33 mouse cellular contexts compared by ENCODE assay signal in the genomic region with DNA sequence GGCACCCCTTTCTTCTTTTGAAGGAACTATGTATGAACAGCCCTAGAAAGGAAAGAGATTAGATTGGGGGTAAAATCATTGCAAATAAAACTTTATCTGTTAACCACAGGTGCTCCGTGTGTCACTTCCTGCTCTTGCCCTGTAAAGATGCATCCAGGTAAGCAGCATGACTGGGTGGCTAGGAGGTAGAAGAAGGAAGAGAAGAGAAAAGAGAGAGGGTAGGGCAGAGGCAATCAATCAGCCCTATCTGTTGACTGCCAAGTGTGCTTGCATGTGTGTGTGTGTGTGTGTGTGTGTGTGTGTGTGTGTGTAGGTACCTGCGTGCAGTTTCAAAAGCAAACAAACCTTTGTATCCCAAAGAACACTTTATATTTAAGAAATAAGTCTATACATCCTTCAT. TPM values are rescaled to one million over a fixed set of nuclear protein-coding genes. Genes with fewer than 3 reads are reported as not detected.
A peak's percentile ranks its signal among the peaks of the same experiment; 100 is the strongest.
DNase-seq lines count a peak whose midpoint lies in the region; ATAC-seq lines count a peak whose summit lies in the region.
"Had no signal": no experiment of that assay in that cellular context is flagged by ENCODE, and none has a peak within 500 bp of the region (broad histone marks: within the 10 kb centered on the region; RNA-seq: fewer than 3 reads in every experiment).

No protein-coding gene starts in this region.

- H3K4me1 ChIP-seq in midbrain, embryonic 11.5 days (ENCODE audit: control insufficient read depth, insufficient read depth, low read length) = peaks cover 4% of the 10 kb centered on the region
- H3K4me1 ChIP-seq in midbrain, embryonic 15.5 days = peaks cover 9% of the 10 kb centered on the region
- peaks cover 17% of the 10 kb centered on the region for H3K4me1 ChIP-seq in intestine, embryonic 16.5 days (ENCODE audit: control insufficient read depth, insufficient read depth, low read length)
- peaks cover 19% of the 10 kb centered on the region for H3K4me1 ChIP-seq in stomach, embryonic 15.5 days
- H3K4me1 ChIP-seq in hindbrain, embryonic 10.5 days (replicated peaks) = peaks cover 10% of the 10 kb centered on the region

- no peak overlapping the region for H3K9ac ChIP-seq in midbrain, embryonic 11.5 days (ENCODE audit: low read length)
- H3K9ac ChIP-seq in midbrain, embryonic 15.5 days = no peak overlapping the region
- H3K9ac ChIP-seq in intestine, embryonic 16.5 days (ENCODE audit: low read depth, low read length) = no peak overlapping the region
- H3K9ac ChIP-seq in stomach, embryonic 15.5 days = no peak overlapping the region
- H3K9ac ChIP-seq: embryonic facial prominence, embryonic 13.5 days; forebrain, embryonic 12.5 days; hindbrain, embryonic 14.5 days had no signal

- WGBS in midbrain, embryonic 11.5 days = 90% methylated on average over 2 of the region's 2 CpGs
- whole genome bisulfite sequencing in midbrain, embryonic 15.5 days = 87% methylated on average over 2 of the region's 2 CpGs
- 65% methylated on average over 2 of the region's 2 CpGs for WGBS in intestine, embryonic 16.5 days
- 61% methylated on average over 2 of the region's 2 CpGs for WGBS in stomach, embryonic 15.5 days
- 89% methylated on average over 2 of the region's 2 CpGs for WGBS in hindbrain, embryonic 10.5 days

- no peaks in the 10 kb centered on the region for H3K27me3 ChIP-seq in midbrain, embryonic 11.5 days (ENCODE audit: control insufficient read depth, insufficient read depth, low read length)
- H3K27me3 ChIP-seq in midbrain, embryonic 15.5 days (replicated peaks) = no peaks in the 10 kb centered on the region
- H3K27me3 ChIP-seq in intestine, embryonic 16.5 days (replicated peaks; ENCODE audit: control insufficient read depth, insufficient read depth, low read length) = no peaks in the 10 kb centered on the region
- H3K27me3 ChIP-seq in stomach, embryonic 15.5 days (replicated peaks) = no peaks in the 10 kb centered on the region
- peaks cover 4% of the 10 kb centered on the region; the same call in 1 of the 2 replicates for H3K27me3 ChIP-seq in hindbrain, embryonic 10.5 days (ENCODE audit: insufficient read depth, poor library complexity, severe bottlenecking)
- H3K27me3 ChIP-seq: embryonic facial prominence, embryonic 13.5 days had no signal

- no peaks in the 10 kb centered on the region for H3K9me3 ChIP-seq in midbrain, embryonic 11.5 days (ENCODE audit: control insufficient read depth, low read length)
- no peaks in the 10 kb centered on the region for H3K9me3 ChIP-seq in midbrain, embryonic 15.5 days
- no peaks in the 10 kb centered on the region for H3K9me3 ChIP-seq in intestine, embryonic 16.5 days (ENCODE audit: control insufficient read depth, low read length)
- H3K9me3 ChIP-seq in stomach, embryonic 15.5 days = no peaks in the 10 kb centered on the region
- H3K9me3 ChIP-seq in hindbrain, embryonic 10.5 days = no peaks in the 10 kb centered on the region
- H3K9me3 ChIP-seq: embryonic facial prominence, embryonic 10.5 days; embryonic facial prominence, embryonic 13.5 days; forebrain, embryonic 12.5 days; G1E had no signal

- DNase-seq in midbrain, embryonic 11.5 days (ENCODE audit: low spot score, missing footprints) = peak; percentile 8
- no peak for DNase-seq in hindbrain, embryonic 10.5 days (ENCODE audit: low spot score)
- DNase-seq in urinary bladder, postnatal 25 days (ENCODE audit: low spot score) = no peak
- no peak for DNase-seq in layer of hippocampus, postnatal 25 days (ENCODE audit: extremely low spot score in 1 of 2, low spot score in 1 of 2)
- DNase-seq: adrenal gland, adult 2 months; adrenal gland, postnatal 14 days; B cell, adult 2 months; cerebellum, adult 2 months; cerebellum, postnatal 25 days; embryo, embryonic 11 days; gastrocnemius, adult 2 months; gastrocnemius, postnatal 14 days; heart, postnatal 36 days had no signal

- H3K4me3 ChIP-seq in midbrain, embryonic 11.5 days (ENCODE audit: low read depth, low read length) = no peak overlapping the region
- no peak overlapping the region for H3K4me3 ChIP-seq in midbrain, embryonic 15.5 days
- no peak overlapping the region for H3K4me3 ChIP-seq in intestine, embryonic 16.5 days (ENCODE audit: low read length)
- no peak overlapping the region for H3K4me3 ChIP-seq in stomach, embryonic 15.5 days (replicated peaks)
- H3K4me3 ChIP-seq in hindbrain, embryonic 10.5 days = no peak overlapping the region
- H3K4me3 ChIP-seq: embryonic facial prominence, embryonic 10.5 days; embryonic facial prominence, embryonic 13.5 days; erythroblast, embryonic 14.5 days; forebrain, embryonic 12.5 days; gastrocnemius, adult 2 months had no signal

- H3K36me3 ChIP-seq in midbrain, embryonic 11.5 days (ENCODE audit: control insufficient read depth, insufficient read depth, low read length) = no peaks in the 10 kb centered on the region
- no peaks in the 10 kb centered on the region for H3K36me3 ChIP-seq in midbrain, embryonic 15.5 days (replicated peaks)
- H3K36me3 ChIP-seq in intestine, embryonic 16.5 days (ENCODE audit: control insufficient read depth, insufficient read depth, low read length) = no peaks in the 10 kb centered on the region; the same call in 1 of the 2 replicates
- no peaks in the 10 kb centered on the region for H3K36me3 ChIP-seq in stomach, embryonic 15.5 days
- H3K36me3 ChIP-seq in hindbrain, embryonic 10.5 days = no peaks in the 10 kb centered on the region
- H3K36me3 ChIP-seq: embryonic facial prominence, embryonic 10.5 days; embryonic facial prominence, embryonic 13.5 days; forebrain, embryonic 12.5 days; G1E had no signal

- no peak overlapping the region for H3K27ac ChIP-seq in midbrain, embryonic 11.5 days (ENCODE audit: low read depth, low read length)
- H3K27ac ChIP-seq in midbrain, embryonic 15.5 days = no peak overlapping the region
- H3K27ac ChIP-seq in intestine, embryonic 16.5 days (ENCODE audit: low read length) = peak overlapping the region; percentile 63
- no peak overlapping the region for H3K27ac ChIP-seq in stomach, embryonic 15.5 days
- H3K27ac ChIP-seq in hindbrain, embryonic 10.5 days = no peak overlapping the region
- H3K27ac ChIP-seq: embryonic facial prominence, embryonic 10.5 days; embryonic facial prominence, embryonic 13.5 days; forebrain, embryonic 12.5 days; gastrocnemius, adult 2 months; hindbrain, embryonic 14.5 days had no signal

- H3K4me2 ChIP-seq in midbrain, embryonic 11.5 days = no peak overlapping the region
- H3K4me2 ChIP-seq in midbrain, embryonic 15.5 days = no peak overlapping the region
- peak overlapping the region; percentile 32; the same call in 1 of the 2 replicates for H3K4me2 ChIP-seq in intestine, embryonic 16.5 days (ENCODE audit: low read depth, low read length)
- H3K4me2 ChIP-seq in stomach, embryonic 15.5 days = 0 out of 2 replicates have a peak overlapping the region, but pooled peaks have one; percentile 0
- H3K4me2 ChIP-seq: embryonic facial prominence, embryonic 13.5 days; forebrain, embryonic 12.5 days; heart, embryonic 11.5 days; hindbrain, embryonic 14.5 days had no signal

- no peak for ATAC-seq in midbrain, embryonic 11.5 days (ENCODE audit: low FRiP score)
- ATAC-seq in midbrain, embryonic 15.5 days (replicated peaks) = no peak
- ATAC-seq in intestine, embryonic 16.5 days = peak; percentile 56
- ATAC-seq in stomach, embryonic 15.5 days (ENCODE audit: insufficient read depth, low FRiP score, low read depth) = no peak
- ATAC-seq: forebrain, embryonic 16.5 days had no signal

RNA-seq across cellular contexts. Expression of a gene that starts 2.0 kb away (rescaled TPM):
- polyA plus RNA-seq in midbrain, embryonic 11.5 days (2014; fragmentation: Nextera tagmentation; extraction: Ambion mirVana) = not detected in 2 replicates
- not detected in 2 replicates for polyA plus RNA-seq in midbrain, embryonic 15.5 days (2015; fragmentation: Nextera tagmentation; extraction: Ambion mirVana)
- 66.6 and 66.9 TPM in 2 replicates for polyA plus RNA-seq in intestine, embryonic 16.5 days (2015; fragmentation: Nextera tagmentation; extraction: Ambion mirVana)
- 28.1 and 31.4 TPM in 2 replicates for polyA plus RNA-seq in stomach, embryonic 15.5 days (2015; fragmentation: Nextera tagmentation; extraction: Ambion mirVana)
- polyA plus RNA-seq in hindbrain, embryonic 10.5 days (2016; fragmentation: Nextera tagmentation; extraction: Ambion mirVana) = not detected in 2 replicates
- total RNA-seq in layer of hippocampus, postnatal 25 days (2021) = not detected
- total RNA-seq: adrenal gland, adult 2 months; adrenal gland, postnatal 14 days; adrenal gland, postnatal 4 days; CH12.LX; common myeloid progenitor, adult 5-6 weeks; G1E; gastrocnemius, adult 2 months; gastrocnemius, postnatal 14 days; gastrocnemius, postnatal 4 days; heart, adult 8-10 months; heart, postnatal 36 days had no signal
- polyA plus RNA-seq: adrenal gland, adult 2 months; cerebellum, adult 2 months; embryonic facial prominence, embryonic 10.5 days; embryonic facial prominence, embryonic 13.5 days; erythroblast, embryonic 14.5 days; forebrain, embryonic 12.5 days; forebrain, embryonic 16.5 days; frontal cortex, adult 2 months; G1E; heart, embryonic 11.5 days; heart, embryonic 14.5 days; heart, postnatal 0 days; hindbrain, embryonic 11.5 days; hindbrain, embryonic 14.5 days had no signal

RNA-seq across cellular contexts. Expression of a gene that starts 5.0 kb away (rescaled TPM):
- polyA plus RNA-seq in midbrain, embryonic 11.5 days (2014; fragmentation: Nextera tagmentation; extraction: Ambion mirVana) = 7.8 and 8.0 TPM in 2 replicates
- 65.5 and 75.2 TPM in 2 replicates for polyA plus RNA-seq in midbrain, embryonic 15.5 days (2015; fragmentation: Nextera tagmentation; extraction: Ambion mirVana)
- 2.2 and 2.3 TPM in 2 replicates for polyA plus RNA-seq in intestine, embryonic 16.5 days (2015; fragmentation: Nextera tagmentation; extraction: Ambion mirVana)
- polyA plus RNA-seq in stomach, embryonic 15.5 days (2015; fragmentation: Nextera tagmentation; extraction: Ambion mirVana) = 2.8 and 3.3 TPM in 2 replicates
- 3.6 and 8.9 TPM in 2 replicates for polyA plus RNA-seq in hindbrain, embryonic 10.5 days (2016; fragmentation: Nextera tagmentation; extraction: Ambion mirVana)
- total RNA-seq in layer of hippocampus, postnatal 25 days (2021) = 100 to 1,000 TPM; 255 to 263 TPM
- total RNA-seq: CH12.LX; common myeloid progenitor, adult 5-6 weeks; gastrocnemius, adult 2 months had no signal
- polyA plus RNA-seq: erythroblast, embryonic 14.5 days had no signal

RNA-seq across cellular contexts. Expression of a gene that starts 12.1 kb away (rescaled TPM):
- polyA plus RNA-seq in midbrain, embryonic 11.5 days (2014; fragmentation: Nextera tagmentation; extraction: Ambion mirVana) = 0.86 and 0.92 TPM in 2 replicates
- polyA plus RNA-seq in midbrain, embryonic 15.5 days (2015; fragmentation: Nextera tagmentation; extraction: Ambion mirVana) = 1.3 and 2.1 TPM in 2 replicates
- polyA plus RNA-seq in intestine, embryonic 16.5 days (2015; fragmentation: Nextera tagmentation; extraction: Ambion mirVana) = 0.93 and 1.2 TPM in 2 replicates
- 1.4 and 1.5 TPM in 2 replicates for polyA plus RNA-seq in stomach, embryonic 15.5 days (2015; fragmentation: Nextera tagmentation; extraction: Ambion mirVana)
- 0.50 and 0.55 TPM in 2 replicates for polyA plus RNA-seq in hindbrain, embryonic 10.5 days (2016; fragmentation: Nextera tagmentation; extraction: Ambion mirVana)
- total RNA-seq in layer of hippocampus, postnatal 25 days (2021) = 1 to 10 TPM; 4.9 to 6.7 TPM
- total RNA-seq: CH12.LX had no signal
- polyA plus RNA-seq: erythroblast, embryonic 14.5 days; G1E had no signal

RNA-seq across cellular contexts. Expression of a gene that starts 29.0 kb away (rescaled TPM):
- 36.0 and 39.9 TPM in 2 replicates for polyA plus RNA-seq in midbrain, embryonic 11.5 days (2014; fragmentation: Nextera tagmentation; extraction: Ambion mirVana)
- 20.5 and 21.6 TPM in 2 replicates for polyA plus RNA-seq in midbrain, embryonic 15.5 days (2015; fragmentation: Nextera tagmentation; extraction: Ambion mirVana)
- polyA plus RNA-seq in intestine, embryonic 16.5 days (2015; fragmentation: Nextera tagmentation; extraction: Ambion mirVana) = 21.9 and 24.1 TPM in 2 replicates
- polyA plus RNA-seq in stomach, embryonic 15.5 days (2015; fragmentation: Nextera tagmentation; extraction: Ambion mirVana) = 22.6 and 23.1 TPM in 2 replicates
- 22.1 and 22.9 TPM in 2 replicates for polyA plus RNA-seq in hindbrain, embryonic 10.5 days (2016; fragmentation: Nextera tagmentation; extraction: Ambion mirVana)
- 10 to 100 TPM; 58.3 to 64.5 TPM for total RNA-seq in layer of hippocampus, postnatal 25 days (2021)

RNA-seq across cellular contexts. Expression of a gene that starts 39.3 kb away (rescaled TPM):
- 201 and 203 TPM in 2 replicates for polyA plus RNA-seq in midbrain, embryonic 11.5 days (2014; fragmentation: Nextera tagmentation; extraction: Ambion mirVana)
- polyA plus RNA-seq in midbrain, embryonic 15.5 days (2015; fragmentation: Nextera tagmentation; extraction: Ambion mirVana) = 17.7 and 20.9 TPM in 2 replicates
- 78.5 and 85.7 TPM in 2 replicates for polyA plus RNA-seq in intestine, embryonic 16.5 days (2015; fragmentation: Nextera tagmentation; extraction: Ambion mirVana)
- 88.1 and 91.5 TPM in 2 replicates for polyA plus RNA-seq in stomach, embryonic 15.5 days (2015; fragmentation: Nextera tagmentation; extraction: Ambion mirVana)
- polyA plus RNA-seq in hindbrain, embryonic 10.5 days (2016; fragmentation: Nextera tagmentation; extraction: Ambion mirVana) = 148 and 160 TPM in 2 replicates
- total RNA-seq in layer of hippocampus, postnatal 25 days (2021) = 1 to 10 TPM; 1.7 to 2.1 TPM

Comparison
In these comparisons a context has a peak if more than half of its experiments do, and no peak if none do; other contexts are left out.
1. H3K4me2 ChIP-seq: peak in intestine, embryonic 16.5 days (single experiment) and stomach, embryonic 15.5 days (single experiment); none in midbrain, embryonic 11.5 days (single experiment) and midbrain, embryonic 15.5 days (single experiment).
2. RNA of a gene that starts 2.0 kb away (polyA plus RNA-seq): 66.6 to 66.9 TPM in intestine, embryonic 16.5 days and 28.1 to 31.4 TPM in stomach, embryonic 15.5 days; not detected in midbrain, embryonic 11.5 days, not detected in midbrain, embryonic 15.5 days and not detected in hindbrain, embryonic 10.5 days; every median in the first group is over 10 times any median in the second.